Mouse (Mus musculus): ENCODE measurements around the gene Cldn24. TPM values are rescaled to one million over a fixed set of nuclear protein-coding genes. Genes with fewer than 3 reads are reported as not detected.
A peak's percentile ranks its signal among the peaks of the same experiment; 100 is the strongest.
"Not testable (repeated sequence)": the region's sequence is repeated elsewhere in the genome, so short reads cannot be mapped to it uniquely, and the experiment has no call there.

The Cldn24 gene
- polyA plus RNA-seq, 1 experiment = not detected

DNA sequence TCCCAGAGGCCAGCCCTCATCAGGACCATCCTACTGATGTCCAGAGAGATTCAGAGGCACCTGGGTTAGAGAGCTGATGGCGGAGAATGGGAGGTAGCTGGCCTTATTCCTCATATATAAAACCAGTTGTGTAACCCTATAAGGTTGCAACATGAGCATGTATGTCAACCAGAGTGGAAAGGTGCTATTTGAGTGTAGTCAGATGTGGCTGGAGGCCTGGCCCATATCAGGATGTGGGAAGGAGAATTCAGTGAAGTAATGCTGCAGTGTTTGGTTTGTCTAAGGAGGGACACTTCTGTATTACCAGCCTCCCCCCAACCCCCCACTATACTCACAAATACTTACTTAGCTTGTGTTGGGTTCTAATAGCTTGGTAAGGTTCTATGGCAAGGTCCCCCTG lies 17.7 kb upstream of the Cldn24 start:
- no peak for TF ChIP-seq CTCF (IDR thresholded peaks at IDR 0.05; ENCODE audit: borderline replicate concordance, extremely low read depth, insufficient read depth, insufficient read length)
- TF ChIP-seq POLR2A (IDR thresholded peaks at IDR 0.05; ENCODE audit: borderline replicate concordance, extremely low read depth, insufficient read depth, insufficient read length, poor library complexity, severe bottlenecking) = no peak
- no peak for DNase-seq (ENCODE audit: low read depth)

DNA sequence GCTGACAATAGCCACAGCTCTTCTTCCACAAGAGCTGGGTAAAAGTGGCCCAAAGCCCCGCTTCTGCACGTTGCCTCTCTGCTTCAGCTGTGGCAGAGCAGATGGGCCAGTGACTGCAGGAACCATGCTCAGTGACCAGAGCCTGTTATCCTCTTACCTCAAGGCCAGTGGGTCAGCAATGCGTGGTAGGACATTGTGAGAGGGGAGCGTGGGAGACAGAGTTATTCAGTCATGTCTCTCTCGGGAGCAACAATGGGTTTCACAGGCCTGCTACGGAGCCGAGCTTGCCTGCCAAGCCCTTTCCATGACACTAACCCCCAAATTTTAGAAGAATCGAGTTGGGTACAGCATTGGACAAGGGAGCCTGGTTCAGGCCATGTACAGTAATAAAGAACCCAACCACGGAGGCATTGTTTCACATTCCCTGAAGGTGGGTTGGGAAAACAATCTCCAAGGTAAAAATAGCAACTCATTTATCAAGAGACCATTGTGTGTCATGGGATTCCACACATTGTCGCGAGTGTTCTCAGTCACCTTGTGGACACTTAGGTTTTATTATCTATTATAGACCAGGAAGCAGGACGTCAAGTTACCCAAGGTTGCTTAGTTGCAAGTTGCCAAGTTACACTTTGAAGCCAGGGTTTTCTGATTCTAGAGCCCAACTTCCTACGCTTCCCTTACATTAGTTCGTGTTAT lies 11.8 kb upstream of the Cldn24 start:
- TF ChIP-seq CTCF (IDR thresholded peaks at IDR 0.05; ENCODE audit: borderline replicate concordance, extremely low read depth, insufficient read depth, insufficient read length) (no peak), POLR2A (IDR thresholded peaks at IDR 0.05; ENCODE audit: borderline replicate concordance, extremely low read depth, insufficient read depth, insufficient read length, poor library complexity, severe bottlenecking) (no peak)
- DNase-seq (ENCODE audit: low read depth) = no peak

GRCm38 (mm10) chr8:47810666-47811015 lies 11.3 kb upstream of the Cldn24 start:
- no peak for DNase-seq (ENCODE audit: low read depth)

DNA sequence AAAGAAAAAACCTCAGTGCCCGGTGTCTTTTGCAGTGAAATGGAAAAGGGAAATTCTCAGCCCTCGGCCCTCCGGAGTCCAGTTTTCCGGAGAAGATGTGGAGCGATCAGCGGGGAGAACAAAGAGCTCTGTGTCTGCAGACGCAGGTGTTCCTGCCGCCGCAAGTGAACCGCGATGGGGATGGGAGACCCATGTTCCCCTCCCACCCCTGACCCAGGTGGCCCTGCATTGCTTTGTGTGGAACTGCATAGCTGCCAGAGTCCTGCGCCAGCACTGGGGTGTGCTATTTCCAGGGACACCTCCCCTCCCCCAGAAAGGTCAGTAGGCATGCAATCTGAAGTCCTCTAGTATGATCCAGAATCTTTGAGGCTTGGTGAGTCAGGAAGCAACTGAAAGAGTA lies 10.7 kb upstream of the Cldn24 start:
- TF ChIP-seq POLR2A (IDR thresholded peaks at IDR 0.05; ENCODE audit: borderline replicate concordance, extremely low read depth, insufficient read depth, insufficient read length, poor library complexity, severe bottlenecking) = no peak
- TF ChIP-seq CTCF (IDR thresholded peaks at IDR 0.05; ENCODE audit: borderline replicate concordance, extremely low read depth, insufficient read depth, insufficient read length) = no peak
- DNase-seq (ENCODE audit: low read depth) = no peak

More at GRCm38 (mm10) chr8:47810666-47811015, 11.3 kb upstream of the Cldn24 start:
- no peak for TF ChIP-seq CTCF (IDR thresholded peaks at IDR 0.05; ENCODE audit: borderline replicate concordance, extremely low read depth, insufficient read depth, insufficient read length)
- no peak for TF ChIP-seq POLR2A (IDR thresholded peaks at IDR 0.05; ENCODE audit: borderline replicate concordance, extremely low read depth, insufficient read depth, insufficient read length, poor library complexity, severe bottlenecking)

- DNase-seq (ENCODE audit: low read depth) = no peak
- TF ChIP-seq POLR2A (IDR thresholded peaks at IDR 0.05; ENCODE audit: borderline replicate concordance, extremely low read depth, insufficient read depth, insufficient read length, poor library complexity, severe bottlenecking) (no peak), CTCF (IDR thresholded peaks at IDR 0.05; ENCODE audit: borderline replicate concordance, extremely low read depth, insufficient read depth, insufficient read length) (no peak)
These were observed 2.9 kb upstream of the Cldn24 start for GRCm38 (mm10) chr8:47819034-47819433.

DNA sequence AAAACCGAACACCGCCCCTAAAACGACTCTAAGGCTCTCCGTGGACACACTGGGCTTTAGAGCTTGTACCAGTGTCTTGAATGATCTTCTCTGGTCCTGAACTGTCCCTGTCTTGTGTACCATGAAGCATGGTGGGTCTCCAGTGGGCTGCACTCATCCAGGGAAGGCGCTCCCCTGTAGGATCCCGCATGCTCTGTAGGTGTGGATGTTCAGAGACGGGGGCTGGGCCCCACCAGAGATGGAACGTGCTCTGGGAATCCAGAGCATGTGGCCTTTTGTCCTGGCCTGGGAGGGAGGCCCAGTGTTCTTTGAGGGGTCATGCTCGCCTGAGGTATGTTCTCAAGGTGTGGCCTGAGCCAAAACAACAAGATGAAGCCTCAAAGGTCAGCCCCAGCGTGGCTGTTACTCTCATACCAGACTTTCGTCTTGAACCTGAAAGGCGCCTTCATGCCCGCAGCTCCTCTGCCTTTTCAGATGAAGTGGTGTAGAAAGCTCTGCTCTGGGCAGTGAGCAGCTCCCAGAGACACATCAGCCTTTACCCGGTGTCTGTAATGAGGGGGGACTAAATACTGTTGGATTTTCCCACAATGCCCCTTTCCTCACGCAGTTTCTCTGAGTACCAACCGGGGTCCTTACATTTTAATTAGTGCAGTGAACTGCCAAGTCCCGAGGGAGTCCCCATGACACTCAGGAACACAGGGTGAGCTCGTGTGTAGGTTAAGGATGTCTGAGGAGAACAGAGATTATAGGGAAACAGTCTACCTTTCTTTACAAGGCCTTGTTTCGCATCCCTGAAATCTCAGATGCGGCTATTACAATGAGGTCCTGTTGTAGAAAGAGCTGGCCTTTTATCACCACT lies 800 bp upstream of the Cldn24 start:
- no peak for DNase-seq (ENCODE audit: low read depth)
- TF ChIP-seq CTCF (IDR thresholded peaks at IDR 0.05; ENCODE audit: borderline replicate concordance, extremely low read depth, insufficient read depth, insufficient read length) = no peak
- TF ChIP-seq POLR2A (IDR thresholded peaks at IDR 0.05; ENCODE audit: borderline replicate concordance, extremely low read depth, insufficient read depth, insufficient read length, poor library complexity, severe bottlenecking) = no peak

GRCm38 (mm10) chr8:47822541-47822940 lies 598 bp downstream of the Cldn24 start:
- DNase-seq (ENCODE audit: low read depth) = not testable (repeated sequence)

GRCm38 (mm10) chr8:47823777-47824176 lies 1.8 kb downstream of the Cldn24 start:
- no peak for TF ChIP-seq CTCF (IDR thresholded peaks at IDR 0.05; ENCODE audit: borderline replicate concordance, extremely low read depth, insufficient read depth, insufficient read length)
- TF ChIP-seq POLR2A (IDR thresholded peaks at IDR 0.05; ENCODE audit: borderline replicate concordance, extremely low read depth, insufficient read depth, insufficient read length, poor library complexity, severe bottlenecking) = no peak
- DNase-seq (ENCODE audit: low read depth) = peak; percentile 38

DNA sequence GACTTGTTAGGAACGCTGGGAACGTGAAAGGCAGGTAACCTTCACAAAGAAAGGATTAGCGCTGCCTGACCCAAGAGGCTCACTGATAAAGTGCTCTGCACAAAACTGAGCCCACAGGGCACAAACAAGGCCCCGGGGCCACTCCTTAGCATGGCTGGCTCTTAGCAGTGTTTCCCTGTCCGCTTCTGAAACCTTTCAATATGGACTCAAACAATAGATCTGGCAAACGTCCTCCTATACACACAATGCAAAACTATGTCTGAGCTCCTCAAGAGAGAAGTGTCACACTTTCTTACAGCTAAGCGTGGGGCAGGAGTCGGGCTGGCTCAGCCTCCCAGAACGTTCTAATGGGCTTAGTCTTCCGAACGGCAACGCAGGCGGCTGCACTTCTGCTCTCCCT lies 2.2 kb downstream of the Cldn24 start, which contains the start of gene Cldn22:
Gene Cldn22 (plus strand): TSS at position 301 of the 400 bp plus-strand sequence.
- DNase-seq (ENCODE audit: low read depth) = peak; percentile 50
- TF ChIP-seq CTCF (IDR thresholded peaks at IDR 0.05; ENCODE audit: borderline replicate concordance, extremely low read depth, insufficient read depth, insufficient read length) = no peak
- TF ChIP-seq POLR2A (IDR thresholded peaks at IDR 0.05; ENCODE audit: borderline replicate concordance, extremely low read depth, insufficient read depth, insufficient read length, poor library complexity, severe bottlenecking) = no peak

- DNase-seq (ENCODE audit: low read depth) = no peak
These were observed 3.7 kb downstream of the Cldn24 start for GRCm38 (mm10) chr8:47825596-47825995.

GRCm38 (mm10) chr8:47826911-47827310 lies 5.0 kb downstream of the Cldn24 start:
- no peak for DNase-seq (ENCODE audit: low read depth)
- TF ChIP-seq CTCF (IDR thresholded peaks at IDR 0.05; ENCODE audit: borderline replicate concordance, extremely low read depth, insufficient read depth, insufficient read length) = no peak
- TF ChIP-seq POLR2A (IDR thresholded peaks at IDR 0.05; ENCODE audit: borderline replicate concordance, extremely low read depth, insufficient read depth, insufficient read length, poor library complexity, severe bottlenecking) = no peak

More at GRCm38 (mm10) chr8:47825596-47825995, 3.7 kb downstream of the Cldn24 start:
- TF ChIP-seq CTCF (IDR thresholded peaks at IDR 0.05; ENCODE audit: borderline replicate concordance, extremely low read depth, insufficient read depth, insufficient read length) (no peak), POLR2A (IDR thresholded peaks at IDR 0.05; ENCODE audit: borderline replicate concordance, extremely low read depth, insufficient read depth, insufficient read length, poor library complexity, severe bottlenecking) (no peak)

DNA sequence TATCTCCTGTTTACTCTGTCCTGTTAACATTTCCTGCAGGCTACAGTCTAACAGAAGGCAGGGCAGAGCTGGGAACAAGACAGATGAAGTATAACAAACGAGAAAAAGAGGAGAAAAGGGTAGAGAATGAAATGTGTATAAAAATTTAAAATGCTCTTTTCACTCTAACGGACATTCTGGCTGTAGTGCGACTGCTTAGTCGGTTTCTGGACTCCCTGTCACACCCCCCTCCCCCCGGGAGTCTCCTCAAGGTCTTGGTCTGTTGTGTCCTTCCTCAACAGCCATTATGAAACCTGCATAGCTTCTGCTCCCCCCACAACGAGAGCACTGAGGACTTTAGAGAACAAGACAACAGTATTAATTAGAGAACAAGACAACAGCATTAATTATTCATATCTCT lies 10.7 kb downstream of the Cldn24 start:
- no peak for TF ChIP-seq CTCF (IDR thresholded peaks at IDR 0.05; ENCODE audit: borderline replicate concordance, extremely low read depth, insufficient read depth, insufficient read length)
- no peak for TF ChIP-seq POLR2A (IDR thresholded peaks at IDR 0.05; ENCODE audit: borderline replicate concordance, extremely low read depth, insufficient read depth, insufficient read length, poor library complexity, severe bottlenecking)
- DNase-seq (ENCODE audit: low read depth) = no peak

All from brain, embryonic 14.5 days (tissue).